Mouse (Mus musculus) embryonic facial prominence, embryonic 10.5 days (tissue): ENCODE data around the gene Atrn. TPM values are rescaled to one million over a fixed set of nuclear protein-coding genes. Genes with fewer than 3 reads are reported as not detected.
A peak's percentile ranks its signal among the peaks of the same experiment; 100 is the strongest.

ENCODE experiments used
- DNase-seq: peaks from one replicate; pipeline ENCODE4 v3.0.0-alpha.2; 2017; ENCODE audit warnings: low spot score
- H3K27ac ChIP-seq: fragments of 300-500 bp; sonication (generic); replicated peaks from 2 replicates; pipeline ENCODE4 v1.5.1; 2016; ENCODE audit warnings: mild to moderate bottlenecking
- H3K27me3 ChIP-seq: fragments of 300-500 bp; sonication (generic); replicated peaks from 2 replicates; pipeline ENCODE4 v1.6.1; 2016; ENCODE audit warnings: low read depth, mild to moderate bottlenecking; ENCODE audit not compliant: poor library complexity, severe bottlenecking
- H3K36me3 ChIP-seq: fragments of 300-500 bp; sonication (generic); replicated peaks from 2 replicates; pipeline ENCODE4 v1.6.1; 2016; ENCODE audit warnings: mild to moderate bottlenecking, moderate library complexity
- H3K4me1 ChIP-seq: fragments of 300-500 bp; sonication (generic); 2 replicates; pipeline ENCODE4 v1.6.1; 2016
- H3K4me3 ChIP-seq: fragments of 300-500 bp; sonication (generic); 2 replicates; pipeline ENCODE4 v1.5.1; 2016; ENCODE audit warnings: mild to moderate bottlenecking, moderate library complexity
- H3K9me3 ChIP-seq: fragments of 300-500 bp; sonication (generic); 2 replicates; pipeline ENCODE4 v1.6.1; 2016; ENCODE audit warnings: mild to moderate bottlenecking
- WGBS: fragments of 180-500 bp; shearing (Covaris S2); methylation state at CpG from one replicate; pipeline ENCODE4 v1.1.7; 2016; 5-methylcytosine and 5-hydroxymethylcytosine counted together
- polyA plus RNA-seq: library from polyadenylated mRNA; unstranded; fragments of >200 nt; fragmentation: Nextera tagmentation; extraction: Ambion mirVana; gene quantifications from 2 replicates; pipeline ENCODE4 v1.2.1, GENCODE M21; 2016

The Atrn gene
- polyA plus RNA-seq, 1 experiment from 2014 or later, result 6.2 TPM

DNA sequence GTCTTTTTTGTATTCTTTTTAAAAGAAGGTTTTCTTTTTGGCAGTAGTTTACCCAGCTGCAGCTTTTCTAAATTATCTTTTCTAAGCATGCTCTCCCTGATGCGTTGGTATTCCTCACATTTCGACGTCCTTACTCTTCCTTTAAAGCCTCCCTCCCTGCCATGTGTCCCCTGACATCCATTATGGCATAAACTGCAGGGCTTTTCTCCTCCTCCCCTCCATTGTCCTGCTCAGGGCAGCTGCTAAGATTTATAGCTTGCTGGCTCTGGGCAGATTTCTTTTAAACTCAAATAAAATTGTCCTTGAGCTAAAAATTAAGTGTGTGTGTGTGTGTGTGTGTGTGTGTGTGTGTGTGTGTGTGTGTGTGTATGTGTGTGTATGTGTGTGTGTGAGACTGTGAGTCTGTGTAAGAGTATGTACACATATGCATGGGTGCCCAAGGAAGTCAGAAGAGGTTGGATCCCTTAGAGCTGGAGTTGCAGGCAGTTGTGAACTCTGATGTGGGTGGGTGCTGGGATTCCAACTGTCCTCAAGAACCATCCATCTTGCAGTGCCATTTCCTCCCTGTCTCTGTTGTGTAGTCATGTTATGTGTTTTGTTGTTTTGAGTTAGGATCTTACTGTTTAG, 10.3 kb downstream of the Atrn start:
- Histone ChIP-seq H3K4me3 (no peak overlapping the region), H3K9me3 (no peaks in the 10 kb centered on the region), H3K27ac (no peak overlapping the region), H3K27me3 (no peaks in the 10 kb centered on the region), H3K36me3 (no peaks in the 10 kb centered on the region), H3K4me1 (peaks cover 18% of the 10 kb centered on the region)
- 63% methylated on average over 3 of the region's 3 CpGs for WGBS
- no peak for DNase-seq

DNA sequence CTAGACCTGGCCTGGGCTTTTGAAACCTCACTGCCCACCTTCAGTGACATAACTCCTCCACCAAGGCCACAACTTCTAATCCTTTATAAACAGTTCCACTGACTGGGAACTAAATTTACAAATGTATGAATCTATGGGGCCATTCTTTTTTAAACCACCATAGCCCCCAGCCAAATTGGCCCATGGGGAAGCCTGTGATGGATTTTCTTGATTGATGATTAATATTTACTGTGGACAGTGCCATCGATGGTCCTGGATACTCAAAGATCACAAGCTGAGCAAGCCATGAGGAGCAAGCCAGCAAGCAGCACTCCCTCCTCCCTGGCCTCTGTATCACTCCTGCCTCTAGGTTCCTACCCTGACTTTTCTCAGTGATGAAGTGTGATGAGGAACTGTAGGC, 11.4 kb downstream of the Atrn start:
- WGBS, result 92% methylated on average over 1 of the region's 1 CpGs
- H3K4me1 ChIP-seq, result peaks cover 18% of the 10 kb centered on the region
- no peaks in the 10 kb centered on the region for H3K36me3 ChIP-seq
- no peak for DNase-seq
- no peak overlapping the region for H3K4me3 ChIP-seq
- no peak overlapping the region for H3K27ac ChIP-seq
- H3K9me3 ChIP-seq, result no peaks in the 10 kb centered on the region
- no peaks in the 10 kb centered on the region for H3K27me3 ChIP-seq

DNA sequence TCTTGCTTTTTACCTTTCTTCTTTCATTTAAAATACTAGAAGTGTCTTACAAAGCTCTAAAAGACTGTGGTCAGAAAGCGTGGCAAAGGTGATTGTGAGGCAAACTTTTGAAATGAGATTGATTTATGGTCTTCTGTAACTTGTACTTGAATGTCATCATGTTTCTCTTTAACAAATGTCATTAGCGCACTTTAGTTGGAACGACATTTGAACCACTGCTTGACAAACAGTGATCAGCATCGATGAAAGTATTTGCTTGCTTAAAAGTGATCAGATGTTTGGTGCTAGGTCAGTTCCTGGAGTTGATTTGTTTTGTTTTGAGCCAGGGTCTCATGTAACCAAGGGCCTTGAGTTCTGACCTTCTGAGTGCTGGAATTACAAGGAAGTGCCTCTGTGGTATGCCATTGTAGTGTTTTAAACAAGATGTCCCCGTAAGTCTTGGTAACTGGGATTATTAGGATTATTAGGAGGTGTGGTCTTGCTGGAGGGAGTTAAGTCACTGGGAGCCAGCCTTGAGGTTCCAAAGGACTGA, 12.8 kb downstream of the Atrn start:
- no peaks in the 10 kb centered on the region for H3K9me3 ChIP-seq
- peaks cover 18% of the 10 kb centered on the region for H3K4me1 ChIP-seq
- H3K27ac ChIP-seq, result no peak overlapping the region
- H3K4me3 ChIP-seq, result no peak overlapping the region
- no peaks in the 10 kb centered on the region for H3K36me3 ChIP-seq
- no peaks in the 10 kb centered on the region for H3K27me3 ChIP-seq
- no peak for DNase-seq
- 72% methylated on average over 5 of the region's 5 CpGs for WGBS

DNA sequence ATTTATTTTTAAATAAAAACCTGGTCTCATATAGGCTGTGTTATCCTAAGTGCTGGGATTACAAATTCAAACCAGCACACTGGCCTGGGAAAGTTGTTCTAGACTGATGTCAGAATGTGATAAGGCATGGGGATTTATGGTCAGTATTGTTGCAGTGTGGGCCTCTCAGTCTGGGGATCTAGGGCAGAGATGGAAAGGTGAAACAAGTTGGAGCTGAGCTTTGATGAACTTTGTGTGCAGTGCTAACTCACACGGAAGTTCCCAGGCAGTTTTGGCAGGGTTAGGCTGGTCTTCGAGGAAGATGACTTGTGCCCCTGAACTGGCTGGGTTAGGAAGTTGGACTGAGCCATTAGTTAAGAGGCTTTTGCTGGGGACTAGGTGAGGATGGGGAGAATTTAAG, 18.7 kb downstream of the Atrn start:
- DNase-seq, result no peak
- no peak overlapping the region for H3K4me3 ChIP-seq
- WGBS, result 77% methylated on average over 2 of the region's 2 CpGs
- no peaks in the 10 kb centered on the region for H3K9me3 ChIP-seq
- no peak overlapping the region for H3K27ac ChIP-seq
- H3K4me1 ChIP-seq, result no peaks in the 10 kb centered on the region
- H3K36me3 ChIP-seq, result no peaks in the 10 kb centered on the region
- no peaks in the 10 kb centered on the region for H3K27me3 ChIP-seq

DNA sequence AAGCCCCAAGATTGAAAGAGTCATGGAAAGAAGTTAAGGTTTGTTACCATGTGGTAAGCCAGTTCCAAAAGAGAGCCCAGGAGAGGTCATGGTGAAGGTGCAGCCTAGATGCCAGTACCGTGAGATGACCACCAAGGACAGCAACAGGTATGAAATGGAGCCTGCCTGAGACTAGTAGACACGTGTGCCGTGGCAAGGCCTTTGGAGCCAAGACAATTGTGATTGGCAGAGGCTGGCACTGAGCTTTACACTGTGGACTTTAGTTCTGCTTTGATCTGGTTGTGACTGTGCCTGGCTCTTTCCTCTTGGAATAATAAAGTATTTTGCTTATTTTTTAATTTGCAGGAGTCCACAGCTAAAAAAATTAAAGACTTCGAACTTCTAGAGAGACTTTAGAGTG, 21.7 kb downstream of the Atrn start:
- Histone ChIP-seq H3K36me3 (no peaks in the 10 kb centered on the region), H3K4me3 (no peak overlapping the region), H3K4me1 (no peaks in the 10 kb centered on the region), H3K27ac (no peak overlapping the region), H3K9me3 (no peaks in the 10 kb centered on the region), H3K27me3 (no peaks in the 10 kb centered on the region)
- DNase-seq, result no peak
- 90% methylated on average over 4 of the region's 4 CpGs for WGBS

DNA sequence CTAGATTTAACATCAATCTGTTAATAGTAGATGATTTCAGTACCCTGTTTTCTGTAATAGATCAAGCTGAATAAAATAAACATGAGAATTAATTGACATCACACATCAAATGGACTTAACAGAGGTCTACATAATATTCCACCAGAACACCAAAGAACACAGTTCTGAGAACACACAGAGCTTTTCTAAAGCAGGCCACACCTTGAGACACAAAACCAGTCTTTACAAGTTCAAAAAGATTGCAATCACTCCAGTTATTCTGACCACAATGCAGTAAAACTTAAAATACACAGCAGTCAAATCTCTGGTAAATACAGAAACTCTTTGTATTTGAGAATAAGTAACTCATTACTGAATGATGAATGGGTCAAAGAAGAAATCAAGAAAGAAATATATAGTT, 22.2 kb downstream of the Atrn start:
- no peaks in the 10 kb centered on the region for H3K9me3 ChIP-seq
- DNase-seq, result no peak
- H3K27me3 ChIP-seq, result no peaks in the 10 kb centered on the region

DNA sequence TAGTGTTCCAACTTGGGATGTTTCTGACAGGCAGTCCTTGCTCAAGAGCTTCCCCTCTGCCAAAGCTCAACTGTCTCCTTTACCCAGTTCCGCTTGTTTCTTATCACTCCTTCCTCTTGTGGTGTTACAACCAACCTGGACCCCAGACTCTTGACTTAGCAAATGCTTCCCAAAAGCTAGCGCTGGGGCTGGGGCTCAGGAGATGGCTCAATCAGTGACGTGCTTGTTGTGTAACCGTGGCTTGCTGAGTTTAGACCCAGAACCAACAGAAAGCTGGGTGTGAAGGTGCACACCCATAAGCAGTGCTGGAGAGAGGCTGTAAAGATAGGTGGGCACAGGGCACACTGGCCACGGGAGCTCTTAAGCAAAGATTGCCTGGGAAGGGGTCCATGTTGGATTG, 23.7 kb downstream of the Atrn start:
- Histone ChIP-seq H3K4me1 (no peaks in the 10 kb centered on the region), H3K27me3 (no peaks in the 10 kb centered on the region), H3K9me3 (no peaks in the 10 kb centered on the region), H3K4me3 (no peak overlapping the region), H3K36me3 (no peaks in the 10 kb centered on the region), H3K27ac (no peak overlapping the region)
- DNase-seq, result no peak
- WGBS, result 92% methylated on average over 5 of the region's 5 CpGs

More for the DNA sequence above, 22.2 kb downstream of the Atrn start:
- H3K36me3 ChIP-seq, result no peaks in the 10 kb centered on the region
- H3K27ac ChIP-seq, result no peak overlapping the region
- H3K4me3 ChIP-seq, result no peak overlapping the region
- no peaks in the 10 kb centered on the region for H3K4me1 ChIP-seq

DNA sequence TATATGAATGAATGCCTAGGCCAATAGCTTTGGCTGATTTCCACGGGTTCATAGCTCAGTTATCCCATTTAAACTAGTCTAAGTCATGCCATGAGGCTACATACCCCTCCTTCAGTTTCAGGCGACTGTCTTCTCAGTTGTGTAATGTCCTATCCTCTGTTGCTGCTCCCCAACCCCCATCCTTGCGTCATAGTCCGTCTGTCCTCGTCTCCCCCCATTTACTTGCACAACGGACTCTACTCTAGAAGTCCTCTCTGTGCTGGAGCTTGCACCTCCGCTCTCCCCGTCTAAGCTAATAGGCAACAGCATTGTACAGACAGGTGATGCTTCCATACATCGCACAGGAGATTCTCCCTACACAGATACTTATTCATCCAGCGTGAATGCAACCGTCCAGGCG, 26.6 kb downstream of the Atrn start:
- no peak for DNase-seq
- no peak overlapping the region for H3K4me3 ChIP-seq
- WGBS, result 90% methylated on average over 12 of the region's 12 CpGs
- no peaks in the 10 kb centered on the region for H3K27me3 ChIP-seq
- no peak overlapping the region for H3K27ac ChIP-seq
- no peaks in the 10 kb centered on the region for H3K4me1 ChIP-seq
- H3K36me3 ChIP-seq, result no peaks in the 10 kb centered on the region
- no peaks in the 10 kb centered on the region for H3K9me3 ChIP-seq

DNA sequence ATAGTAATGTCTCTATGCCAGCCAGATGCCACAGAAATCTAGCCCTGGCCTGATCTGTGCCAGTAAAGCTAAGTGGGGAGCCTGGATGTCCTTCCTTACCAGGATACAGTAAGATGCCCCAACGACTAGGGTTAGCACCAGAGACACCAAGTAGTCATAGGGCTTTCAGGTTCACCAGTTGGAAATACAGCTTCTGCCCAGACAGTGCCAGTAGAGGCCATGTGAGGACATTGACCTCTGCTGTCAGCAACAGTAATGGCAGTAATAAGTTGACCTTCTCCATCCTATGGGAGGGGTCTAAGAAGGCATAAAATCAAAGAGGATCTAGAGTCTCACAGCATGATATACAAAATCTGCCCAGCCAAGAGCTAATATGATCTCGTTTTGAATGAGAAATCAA, 43.5 kb downstream of the Atrn start:
- Histone ChIP-seq H3K4me3 (no peak overlapping the region), H3K27ac (no peak overlapping the region), H3K4me1 (no peaks in the 10 kb centered on the region), H3K36me3 (peaks cover 4% of the 10 kb centered on the region; the same call in 1 of the 2 replicates), H3K9me3 (no peaks in the 10 kb centered on the region), H3K27me3 (no peaks in the 10 kb centered on the region)
- DNase-seq, result no peak
- 78% methylated on average over 2 of the region's 2 CpGs for whole genome bisulfite sequencing

DNA sequence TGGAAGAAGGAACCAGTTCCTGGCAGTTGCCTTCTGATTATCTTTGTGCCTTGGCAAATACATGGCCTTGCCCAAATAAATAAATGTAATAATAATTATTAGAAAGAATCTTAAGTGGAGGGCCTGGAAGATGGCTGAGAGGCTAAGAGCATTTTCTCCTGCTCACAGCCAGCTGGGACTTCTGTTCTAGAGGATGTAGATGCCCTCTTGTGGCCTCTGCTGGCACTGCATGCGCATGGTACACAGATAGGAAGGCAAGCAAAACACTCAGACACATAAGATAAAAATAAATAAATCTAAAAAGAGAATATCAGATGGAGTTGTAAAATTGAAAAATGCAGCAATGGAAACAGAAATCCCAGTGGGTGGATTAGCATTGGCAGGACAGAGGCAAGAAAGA, 44.3 kb downstream of the Atrn start:
- 3% methylated on average over 1 of the region's 1 CpGs for WGBS
- Histone ChIP-seq H3K4me3 (no peak overlapping the region), H3K27me3 (no peaks in the 10 kb centered on the region), H3K9me3 (no peaks in the 10 kb centered on the region), H3K4me1 (no peaks in the 10 kb centered on the region), H3K27ac (no peak overlapping the region), H3K36me3 (peaks cover 4% of the 10 kb centered on the region; the same call in 1 of the 2 replicates)
- DNase-seq, result peak; percentile 80

DNA sequence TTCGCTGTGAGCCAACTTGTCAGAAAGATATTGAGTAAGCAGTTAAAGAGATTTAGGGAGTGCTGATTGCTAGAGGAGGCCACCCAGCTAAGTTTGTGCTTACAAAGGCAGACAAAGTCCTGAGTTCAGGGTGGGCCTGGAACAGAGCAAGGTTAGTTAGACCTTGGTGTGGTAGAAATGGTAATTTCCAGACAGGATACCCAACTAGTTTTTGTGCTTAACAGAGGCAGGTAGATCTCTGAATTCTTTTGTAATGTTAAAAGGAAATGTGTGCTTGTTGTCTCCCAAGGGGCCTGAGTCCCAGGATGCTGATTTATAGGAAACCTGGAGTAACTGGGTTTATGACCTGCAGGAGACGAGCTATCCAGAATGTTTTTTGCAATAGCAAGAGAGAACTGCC, 52.6 kb downstream of the Atrn start:
- H3K27ac ChIP-seq, result no peak overlapping the region
- 77% methylated on average over 2 of the region's 2 CpGs for WGBS
- H3K27me3 ChIP-seq, result no peaks in the 10 kb centered on the region
- H3K36me3 ChIP-seq, result peaks cover 10% of the 10 kb centered on the region; the same call in 1 of the 2 replicates
- H3K9me3 ChIP-seq, result no peaks in the 10 kb centered on the region
- H3K4me1 ChIP-seq, result no peaks in the 10 kb centered on the region
- H3K4me3 ChIP-seq, result no peak overlapping the region
- no peak for DNase-seq

DNA sequence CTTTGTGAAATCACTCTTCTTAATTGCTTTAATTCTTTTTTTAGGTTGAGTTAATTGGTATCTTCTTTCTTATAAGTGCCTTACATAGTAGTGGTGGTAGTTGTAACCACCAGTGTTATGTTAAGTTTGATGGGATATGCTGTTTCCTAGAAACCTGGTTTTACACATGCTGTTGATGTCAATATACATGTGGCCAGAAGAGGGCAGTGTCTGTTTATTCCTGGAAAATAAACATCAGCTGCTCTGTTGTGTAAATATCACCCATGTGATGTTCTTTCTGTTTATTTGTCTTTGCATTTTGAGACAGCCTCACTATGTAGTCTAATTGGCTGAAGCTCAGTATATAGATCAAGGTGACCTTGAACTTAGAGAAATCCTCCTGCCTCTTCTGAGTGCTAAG, 55.6 kb downstream of the Atrn start:
- Histone ChIP-seq H3K27ac (no peak overlapping the region), H3K9me3 (no peaks in the 10 kb centered on the region), H3K4me1 (no peaks in the 10 kb centered on the region), H3K36me3 (peaks cover 17% of the 10 kb centered on the region), H3K4me3 (no peak overlapping the region), H3K27me3 (no peaks in the 10 kb centered on the region)
- DNase-seq, result peak; percentile 12

DNA sequence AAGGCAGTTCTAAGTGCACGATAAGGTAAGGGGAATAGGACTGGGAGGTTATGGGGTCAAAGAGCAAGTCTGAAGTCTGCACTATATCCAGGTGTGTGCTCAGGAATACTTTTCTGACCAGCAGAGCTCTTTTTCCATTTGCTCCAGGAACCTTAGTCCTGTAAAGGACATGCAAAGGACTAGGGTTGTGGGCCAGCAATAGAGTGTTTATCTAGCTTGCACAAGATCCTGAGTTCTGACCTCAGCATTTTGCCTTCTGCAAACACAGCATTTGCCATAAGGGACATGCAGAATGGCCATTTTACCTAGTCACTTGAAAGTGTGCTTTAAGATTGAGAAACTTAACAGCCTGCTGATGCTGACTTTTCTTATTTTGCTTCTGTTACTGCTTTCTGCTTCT, 58.7 kb downstream of the Atrn start:
- no peak overlapping the region for H3K27ac ChIP-seq
- H3K4me1 ChIP-seq, result no peaks in the 10 kb centered on the region
- no peak for DNase-seq
- peaks cover 9% of the 10 kb centered on the region for H3K36me3 ChIP-seq
- WGBS, result 88% methylated on average over 1 of the region's 1 CpGs
- no peaks in the 10 kb centered on the region for H3K9me3 ChIP-seq
- no peak overlapping the region for H3K4me3 ChIP-seq
- H3K27me3 ChIP-seq, result no peaks in the 10 kb centered on the region
